Mouse (Mus musculus): ENCODE results near the gene Dda1. TPM values are rescaled to one million over a fixed set of nuclear protein-coding genes. Genes with fewer than 3 reads are reported as not detected.

Dda1 gene
- polyA plus RNA-seq, 1 experiment from 2014 or later: 231 TPM

GRCm38 (mm10) chr8:71461152-71461840 lies 7.7 kb upstream of the Dda1 start:
- WGBS: 81% methylated on average over 39 of the region's 47 CpGs
- H3K4me1 ChIP-seq (replicated peaks): peaks cover 62% of the 10 kb centered on the region
- no peak for ATAC-seq (ENCODE audit: low read depth)
- no peaks in the 10 kb centered on the region for H3K9me3 ChIP-seq
- H3K36me3 ChIP-seq: peaks cover 59% of the 10 kb centered on the region
- H3K27me3 ChIP-seq: no peaks in the 10 kb centered on the region
- peak overlapping the region; percentile 89; the same call in 1 of the 2 replicates for H3K4me3 ChIP-seq
- no peak overlapping the region for H3K27ac ChIP-seq (replicated peaks)
- peak overlapping the region; percentile 91 for H3K4me2 ChIP-seq
- H3K9ac ChIP-seq: 0 out of 2 replicates have a peak overlapping the region, but pooled peaks have one; percentile 93

GRCm38 (mm10) chr8:71462191-71462590 lies 6.8 kb upstream of the Dda1 start:
- ATAC-seq (ENCODE audit: low read depth): no peak
- Histone ChIP-seq H3K4me1 (replicated peaks) (peaks cover 62% of the 10 kb centered on the region), H3K9me3 (no peaks in the 10 kb centered on the region), H3K27ac (replicated peaks) (0 out of 2 replicates have a peak overlapping the region, but pooled peaks have one; percentile 87), H3K4me2 (peak overlapping the region; percentile 91), H3K4me3 (peak overlapping the region; percentile 89), H3K36me3 (peaks cover 54% of the 10 kb centered on the region), H3K27me3 (no peaks in the 10 kb centered on the region), H3K9ac (peak overlapping the region; percentile 93)
- WGBS: 73% methylated on average over 4 of the region's 4 CpGs

- H3K27ac ChIP-seq (replicated peaks): peak overlapping the region; percentile 87
- no peaks in the 10 kb centered on the region for H3K27me3 ChIP-seq
- peaks cover 49% of the 10 kb centered on the region for H3K36me3 ChIP-seq
- peak; percentile 2 for ATAC-seq (ENCODE audit: low read depth)
- peaks cover 62% of the 10 kb centered on the region for H3K4me1 ChIP-seq (replicated peaks)
- peak overlapping the region; percentile 89 for H3K4me3 ChIP-seq
- peak overlapping the region; percentile 91 for H3K4me2 ChIP-seq
- WGBS: 5% methylated on average over 16 of the region's 16 CpGs
- H3K9me3 ChIP-seq: no peaks in the 10 kb centered on the region
- peak overlapping the region; percentile 93 for H3K9ac ChIP-seq
These were observed 6.2 kb upstream of the Dda1 start for GRCm38 (mm10) chr8:71462786-71463185.

GRCm38 (mm10) chr8:71463188-71464033 lies 5.6 kb upstream of the Dda1 start, which contains the start of gene Abhd8:
Gene Abhd8 (minus strand): TSS chr8:71463655.
- Histone ChIP-seq H3K4me1 (replicated peaks) (peaks cover 60% of the 10 kb centered on the region), H3K9ac (peak within 1 kb of the TSS; percentile 93), H3K27me3 (no peaks in the 10 kb centered on the region), H3K4me2 (peak within 1 kb of the TSS; percentile 91), H3K27ac (replicated peaks) (peak within 1 kb of the TSS; percentile 87), H3K36me3 (peaks cover 42% of the 10 kb centered on the region), H3K9me3 (no peaks in the 10 kb centered on the region), H3K4me3 (peak within 1 kb of the TSS; percentile 89)
- peak; percentile 78 for ATAC-seq (ENCODE audit: low read depth)
- under 1% methylated on average over 53 of the region's 55 CpGs for WGBS

GRCm38 (mm10) chr8:71464513-71465500 lies 4.2 kb upstream of the Dda1 start, which contains the start of gene Mrpl34:
Gene Mrpl34 (plus strand): TSS chr8:71464959.
- Histone ChIP-seq H3K27me3 (no peaks in the 10 kb centered on the region), H3K9me3 (no peaks in the 10 kb centered on the region), H3K36me3 (peaks cover 28% of the 10 kb centered on the region), H3K4me2 (peak within 1 kb of the TSS; percentile 91), H3K4me1 (replicated peaks) (peaks cover 50% of the 10 kb centered on the region), H3K4me3 (peak within 1 kb of the TSS; percentile 89), H3K27ac (replicated peaks) (peak within 1 kb of the TSS; percentile 87), H3K9ac (peak within 1 kb of the TSS; percentile 93)
- ATAC-seq (ENCODE audit: low read depth): peak; percentile 70
- under 1% methylated on average over 59 of the region's 59 CpGs for WGBS

- H3K4me2 ChIP-seq: peak overlapping the region; percentile 91
- 83% methylated on average over 8 of the region's 8 CpGs for WGBS
- H3K36me3 ChIP-seq: peaks cover 19% of the 10 kb centered on the region
- ATAC-seq (ENCODE audit: low read depth): no peak
- H3K4me1 ChIP-seq (replicated peaks): peaks cover 52% of the 10 kb centered on the region
- H3K9ac ChIP-seq: peak overlapping the region; percentile 82
- H3K9me3 ChIP-seq: no peaks in the 10 kb centered on the region
- H3K4me3 ChIP-seq: peak overlapping the region; percentile 89
- no peak overlapping the region for H3K27ac ChIP-seq (replicated peaks)
- no peaks in the 10 kb centered on the region for H3K27me3 ChIP-seq
These were observed 3.3 kb upstream of the Dda1 start for GRCm38 (mm10) chr8:71465733-71466132.

- peaks cover 19% of the 10 kb centered on the region for H3K36me3 ChIP-seq
- WGBS: 94% methylated on average over 5 of the region's 5 CpGs
- H3K27ac ChIP-seq (replicated peaks): no peak overlapping the region
- peaks cover 52% of the 10 kb centered on the region for H3K4me1 ChIP-seq (replicated peaks)
- ATAC-seq (ENCODE audit: low read depth): no peak
- no peak overlapping the region for H3K9ac ChIP-seq
- no peaks in the 10 kb centered on the region for H3K27me3 ChIP-seq
- peak overlapping the region; percentile 91; the same call in 1 of the 2 replicates for H3K4me2 ChIP-seq
- H3K9me3 ChIP-seq: no peaks in the 10 kb centered on the region
- H3K4me3 ChIP-seq: 0 out of 2 replicates have a peak overlapping the region, but pooled peaks have one; percentile 89
These were observed 2.8 kb upstream of the Dda1 start for GRCm38 (mm10) chr8:71466198-71466597.

GRCm38 (mm10) chr8:71467201-71467600 lies 1.8 kb upstream of the Dda1 start:
- H3K36me3 ChIP-seq: peaks cover 23% of the 10 kb centered on the region
- H3K9ac ChIP-seq: no peak overlapping the region
- no peaks in the 10 kb centered on the region for H3K9me3 ChIP-seq
- H3K4me1 ChIP-seq (replicated peaks): peaks cover 43% of the 10 kb centered on the region
- no peak for ATAC-seq (ENCODE audit: low read depth)
- no peak overlapping the region for H3K4me2 ChIP-seq
- 96% methylated on average over 2 of the region's 2 CpGs for WGBS
- no peak overlapping the region for H3K27ac ChIP-seq (replicated peaks)
- H3K4me3 ChIP-seq: no peak overlapping the region
- H3K27me3 ChIP-seq: no peaks in the 10 kb centered on the region

- WGBS: 91% methylated on average over 1 of the region's 1 CpGs
- Histone ChIP-seq H3K4me2 (0 out of 2 replicates have a peak overlapping the region, but pooled peaks have one; percentile 44), H3K9ac (no peak overlapping the region), H3K9me3 (no peaks in the 10 kb centered on the region), H3K36me3 (peaks cover 31% of the 10 kb centered on the region), H3K4me1 (replicated peaks) (peaks cover 37% of the 10 kb centered on the region), H3K27ac (replicated peaks) (no peak overlapping the region), H3K27me3 (no peaks in the 10 kb centered on the region), H3K4me3 (no peak overlapping the region)
- ATAC-seq (ENCODE audit: low read depth): no peak
These were observed 998 bp upstream of the Dda1 start for GRCm38 (mm10) chr8:71468001-71468400.

- H3K27ac ChIP-seq (replicated peaks): peak overlapping the region; percentile 91
- H3K9me3 ChIP-seq: no peaks in the 10 kb centered on the region
- H3K36me3 ChIP-seq: peaks cover 46% of the 10 kb centered on the region
- ATAC-seq (ENCODE audit: low read depth): peak; percentile 51
- WGBS: 1% methylated on average over 23 of the region's 24 CpGs
- H3K27me3 ChIP-seq: no peaks in the 10 kb centered on the region
- H3K4me3 ChIP-seq: peak overlapping the region; percentile 77
- H3K9ac ChIP-seq: peak overlapping the region; percentile 87
- peaks cover 28% of the 10 kb centered on the region for H3K4me1 ChIP-seq (replicated peaks)
- peak overlapping the region; percentile 91 for H3K4me2 ChIP-seq
These were observed 412 bp downstream of the Dda1 start for GRCm38 (mm10) chr8:71469411-71469810.

Data from neural tube, embryonic 13.5 days (tissue).